Mouse (Mus musculus): ENCODE results near the gene B4galt1. TPM values are rescaled to one million over a fixed set of nuclear protein-coding genes. Genes with fewer than 3 reads are reported as not detected.
A peak's percentile ranks its signal among the peaks of the same experiment; 100 is the strongest.

B4galt1 gene
- polyA plus RNA-seq, 1 experiment = 40.7 TPM

DNA sequence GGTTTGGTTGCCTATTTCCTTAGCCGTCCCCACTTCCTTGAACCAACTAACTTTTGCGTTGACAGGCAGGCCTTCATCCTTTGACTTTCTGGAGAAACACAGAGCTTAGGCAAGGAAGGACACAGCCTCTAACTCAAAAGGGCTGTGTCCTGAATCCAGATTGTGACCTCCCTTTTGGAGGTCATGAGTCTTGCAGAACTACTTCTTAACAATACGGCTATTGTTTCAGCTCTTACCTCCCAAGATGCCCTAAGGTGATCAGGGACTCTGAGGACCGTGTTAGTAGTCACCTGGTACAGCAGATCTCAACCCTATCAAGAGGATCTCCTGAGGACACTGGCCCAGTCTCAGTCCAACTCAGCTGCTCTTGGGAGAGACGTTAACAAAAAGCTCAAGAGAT lies 28.7 kb downstream of the B4galt1 start:
- TF ChIP-seq CTCF (IDR thresholded peaks at IDR 0.05; ENCODE audit: low read depth, low read length) (no peak), POLR2A (IDR thresholded peaks at IDR 0.05; ENCODE audit: insufficient read depth, low read length) (no peak), EP300 (IDR thresholded peaks at IDR 0.05; ENCODE audit: insufficient read depth, low read depth, low read length) (no peak)
- H3K4me1 ChIP-seq (ENCODE audit: control insufficient read depth, insufficient read depth, low read length) = peaks cover 14% of the 10 kb centered on the region
- no peaks in the 10 kb centered on the region for H3K27me3 ChIP-seq (ENCODE audit: control insufficient read depth, insufficient read depth, low read length, poor library complexity, severe bottlenecking)
- no peak overlapping the region for H3K9ac ChIP-seq (ENCODE audit: low read depth, poor library complexity, severe bottlenecking)
- peak overlapping the region; percentile 72 for H3K27ac ChIP-seq (ENCODE audit: insufficient read depth, low read length)
- no peaks in the 10 kb centered on the region for H3K9me3 ChIP-seq (replicated peaks; ENCODE audit: control insufficient read depth, insufficient read depth, low read length, poor library complexity, severe bottlenecking)
- H3K4me3 ChIP-seq (ENCODE audit: low read depth, low read length) = no peak overlapping the region
- H3K36me3 ChIP-seq (ENCODE audit: control insufficient read depth, insufficient read depth, low read length, poor library complexity, severe bottlenecking) = no peaks in the 10 kb centered on the region

DNA sequence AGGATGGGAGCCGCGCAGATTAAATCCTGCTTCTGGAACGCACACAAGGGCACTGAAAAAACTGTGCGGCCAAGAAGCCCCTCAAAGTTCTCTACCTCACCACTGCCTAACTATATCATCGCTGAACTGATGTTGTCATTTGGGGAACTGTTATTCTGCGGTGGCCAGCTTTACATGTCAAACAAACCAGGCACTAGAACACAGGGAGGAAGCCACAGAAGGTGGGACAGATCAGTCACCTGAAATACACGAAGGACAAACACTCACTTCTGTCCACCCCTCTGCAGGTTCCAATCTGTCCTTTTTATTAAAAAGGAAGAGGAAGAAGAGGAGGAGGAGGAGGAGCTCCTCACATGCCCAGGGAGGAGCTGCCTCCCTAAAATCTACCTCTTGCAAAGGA lies 29.3 kb downstream of the B4galt1 start:
- H3K27ac ChIP-seq (ENCODE audit: insufficient read depth, low read length) = peak overlapping the region; percentile 72

GRCm38 (mm10) chr4:40823664-40824063 lies 30.1 kb downstream of the B4galt1 start:
- TF ChIP-seq EP300 (IDR thresholded peaks at IDR 0.05; ENCODE audit: insufficient read depth, low read depth, low read length) = no peak
- no peak for TF ChIP-seq CTCF (IDR thresholded peaks at IDR 0.05; ENCODE audit: low read depth, low read length)
- no peak for TF ChIP-seq POLR2A (IDR thresholded peaks at IDR 0.05; ENCODE audit: insufficient read depth, low read length)
- Histone ChIP-seq H3K36me3 (ENCODE audit: control insufficient read depth, insufficient read depth, low read length, poor library complexity, severe bottlenecking) (no peaks in the 10 kb centered on the region), H3K9ac (ENCODE audit: low read depth, poor library complexity, severe bottlenecking) (no peak overlapping the region), H3K9me3 (replicated peaks; ENCODE audit: control insufficient read depth, insufficient read depth, low read length, poor library complexity, severe bottlenecking) (no peaks in the 10 kb centered on the region), H3K4me1 (ENCODE audit: control insufficient read depth, insufficient read depth, low read length) (peaks cover 17% of the 10 kb centered on the region), H3K27me3 (ENCODE audit: control insufficient read depth, insufficient read depth, low read length, poor library complexity, severe bottlenecking) (no peaks in the 10 kb centered on the region), H3K27ac (ENCODE audit: insufficient read depth, low read length) (no peak overlapping the region), H3K4me3 (ENCODE audit: low read depth, low read length) (no peak overlapping the region)

More for the DNA sequence above, 29.3 kb downstream of the B4galt1 start:
- Histone ChIP-seq H3K36me3 (ENCODE audit: control insufficient read depth, insufficient read depth, low read length, poor library complexity, severe bottlenecking) (no peaks in the 10 kb centered on the region), H3K9ac (ENCODE audit: low read depth, poor library complexity, severe bottlenecking) (no peak overlapping the region), H3K9me3 (replicated peaks; ENCODE audit: control insufficient read depth, insufficient read depth, low read length, poor library complexity, severe bottlenecking) (no peaks in the 10 kb centered on the region), H3K27me3 (ENCODE audit: control insufficient read depth, insufficient read depth, low read length, poor library complexity, severe bottlenecking) (no peaks in the 10 kb centered on the region), H3K4me1 (ENCODE audit: control insufficient read depth, insufficient read depth, low read length) (peaks cover 14% of the 10 kb centered on the region), H3K4me3 (ENCODE audit: low read depth, low read length) (no peak overlapping the region)
- TF ChIP-seq EP300 (IDR thresholded peaks at IDR 0.05; ENCODE audit: insufficient read depth, low read depth, low read length) (no peak), CTCF (IDR thresholded peaks at IDR 0.05; ENCODE audit: low read depth, low read length) (no peak), POLR2A (IDR thresholded peaks at IDR 0.05; ENCODE audit: insufficient read depth, low read length) (no peak)

DNA sequence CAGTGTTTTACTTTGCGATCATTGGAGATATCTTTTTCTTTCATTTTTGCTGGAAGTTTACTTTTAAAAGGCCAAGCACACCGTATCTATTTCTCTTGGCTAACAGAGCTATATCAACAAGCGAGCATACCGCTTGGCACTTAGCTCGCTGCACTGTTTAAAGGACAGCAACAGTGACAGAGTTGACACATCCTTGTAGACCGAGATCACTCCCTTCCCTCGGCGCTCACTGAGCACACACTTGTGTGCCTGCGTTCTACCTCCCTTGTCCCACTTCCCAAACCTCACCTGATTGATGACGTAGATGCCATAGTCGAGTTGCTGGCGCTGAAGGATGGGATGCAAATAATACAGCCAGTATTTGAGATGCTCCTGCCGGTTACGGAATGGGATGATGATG lies 30.7 kb downstream of the B4galt1 start:
- Histone ChIP-seq H3K4me3 (ENCODE audit: low read depth, low read length) (no peak overlapping the region), H3K9me3 (replicated peaks; ENCODE audit: control insufficient read depth, insufficient read depth, low read length, poor library complexity, severe bottlenecking) (no peaks in the 10 kb centered on the region), H3K9ac (ENCODE audit: low read depth, poor library complexity, severe bottlenecking) (no peak overlapping the region), H3K27ac (ENCODE audit: insufficient read depth, low read length) (no peak overlapping the region), H3K27me3 (ENCODE audit: control insufficient read depth, insufficient read depth, low read length, poor library complexity, severe bottlenecking) (no peaks in the 10 kb centered on the region), H3K36me3 (ENCODE audit: control insufficient read depth, insufficient read depth, low read length, poor library complexity, severe bottlenecking) (no peaks in the 10 kb centered on the region), H3K4me1 (ENCODE audit: control insufficient read depth, insufficient read depth, low read length) (peaks cover 18% of the 10 kb centered on the region)
- no peak for TF ChIP-seq POLR2A (IDR thresholded peaks at IDR 0.05; ENCODE audit: insufficient read depth, low read length)
- TF ChIP-seq EP300 (IDR thresholded peaks at IDR 0.05; ENCODE audit: insufficient read depth, low read depth, low read length) = no peak
- TF ChIP-seq CTCF (IDR thresholded peaks at IDR 0.05; ENCODE audit: low read depth, low read length) = no peak

DNA sequence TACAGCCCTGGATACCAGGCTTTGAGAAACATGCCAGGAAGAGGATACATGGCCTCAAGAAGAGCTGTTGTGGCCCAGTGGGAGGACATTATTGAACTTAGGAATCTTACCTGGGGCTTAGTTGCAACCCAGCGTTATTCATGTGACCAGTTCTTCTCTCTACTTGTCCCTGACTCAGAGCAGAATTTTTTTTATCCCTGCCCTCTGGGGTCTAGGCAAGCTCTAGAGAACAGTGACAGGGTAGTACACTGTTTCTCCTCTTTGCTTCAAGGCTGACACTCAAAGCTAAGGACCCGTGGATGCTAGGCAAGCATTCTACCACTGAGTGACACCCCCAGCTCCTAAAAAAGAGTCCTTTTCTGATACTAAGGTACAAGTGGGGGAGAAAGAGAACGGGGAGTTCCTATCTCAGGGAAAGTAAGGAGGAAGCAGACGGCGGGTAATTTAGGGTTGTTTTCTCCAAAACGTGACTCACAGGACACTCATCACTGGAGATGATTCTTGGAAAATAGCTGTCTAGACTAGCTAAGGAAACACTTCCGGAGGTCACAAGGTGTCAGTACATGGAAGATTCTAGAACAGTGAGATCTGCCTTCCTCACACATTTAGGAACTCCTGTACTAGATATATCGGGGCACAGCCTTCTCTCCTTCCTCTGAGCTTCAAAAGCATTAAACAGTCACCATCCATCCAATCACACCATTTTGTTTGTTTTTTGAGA lies 32.3 kb downstream of the B4galt1 start:
- H3K4me3 ChIP-seq (ENCODE audit: low read depth, low read length) = no peak overlapping the region
- no peak for TF ChIP-seq CTCF (IDR thresholded peaks at IDR 0.05; ENCODE audit: low read depth, low read length)
- no peak for TF ChIP-seq EP300 (IDR thresholded peaks at IDR 0.05; ENCODE audit: insufficient read depth, low read depth, low read length)
- TF ChIP-seq POLR2A (IDR thresholded peaks at IDR 0.05; ENCODE audit: insufficient read depth, low read length) = no peak
- no peaks in the 10 kb centered on the region for H3K36me3 ChIP-seq (ENCODE audit: control insufficient read depth, insufficient read depth, low read length, poor library complexity, severe bottlenecking)
- H3K27me3 ChIP-seq (ENCODE audit: control insufficient read depth, insufficient read depth, low read length, poor library complexity, severe bottlenecking) = no peaks in the 10 kb centered on the region
- peaks cover 22% of the 10 kb centered on the region for H3K4me1 ChIP-seq (ENCODE audit: control insufficient read depth, insufficient read depth, low read length)
- no peak overlapping the region for H3K27ac ChIP-seq (ENCODE audit: insufficient read depth, low read length)
- H3K9me3 ChIP-seq (replicated peaks; ENCODE audit: control insufficient read depth, insufficient read depth, low read length, poor library complexity, severe bottlenecking) = no peaks in the 10 kb centered on the region
- no peak overlapping the region for H3K9ac ChIP-seq (ENCODE audit: low read depth, poor library complexity, severe bottlenecking)

GRCm38 (mm10) chr4:40820903-40821302 lies 32.9 kb downstream of the B4galt1 start:
- Histone ChIP-seq H3K27ac (ENCODE audit: insufficient read depth, low read length) (no peak overlapping the region), H3K36me3 (ENCODE audit: control insufficient read depth, insufficient read depth, low read length, poor library complexity, severe bottlenecking) (no peaks in the 10 kb centered on the region), H3K4me3 (ENCODE audit: low read depth, low read length) (no peak overlapping the region), H3K9me3 (replicated peaks; ENCODE audit: control insufficient read depth, insufficient read depth, low read length, poor library complexity, severe bottlenecking) (no peaks in the 10 kb centered on the region), H3K27me3 (ENCODE audit: control insufficient read depth, insufficient read depth, low read length, poor library complexity, severe bottlenecking) (no peaks in the 10 kb centered on the region), H3K4me1 (ENCODE audit: control insufficient read depth, insufficient read depth, low read length) (peaks cover 22% of the 10 kb centered on the region), H3K9ac (ENCODE audit: low read depth, poor library complexity, severe bottlenecking) (no peak overlapping the region)
- no peak for TF ChIP-seq POLR2A (IDR thresholded peaks at IDR 0.05; ENCODE audit: insufficient read depth, low read length)
- TF ChIP-seq CTCF (IDR thresholded peaks at IDR 0.05; ENCODE audit: low read depth, low read length) = no peak
- no peak for TF ChIP-seq EP300 (IDR thresholded peaks at IDR 0.05; ENCODE audit: insufficient read depth, low read depth, low read length)

Data from ES-Bruce4 (cell line).